Mouse (Mus musculus) lung, embryonic 16.5 days (tissue): ENCODE results near the gene Ttc9c. TPM values are rescaled to one million over a fixed set of nuclear protein-coding genes. Genes with fewer than 3 reads are reported as not detected.
A peak's percentile ranks its signal among the peaks of the same experiment; 100 is the strongest.

Experiments used
- ATAC-seq: fragments of 200-750 bp; cut with Nextera tagmentation; 2 replicates; pipeline ENCODE4 v1.8.0; 2017; ENCODE audit warnings: low read depth, mild to moderate bottlenecking, moderate library complexity
- H3K27ac ChIP-seq: fragments of 300-500 bp; sonication (generic); 2 replicates; pipeline ENCODE4 v1.5.1; 2014; ENCODE audit warnings: mild to moderate bottlenecking, control low read depth, low read length
- H3K27me3 ChIP-seq: fragments of 300-500 bp; sonication (generic); 2 replicates; pipeline ENCODE4 v1.6.1; 2014; ENCODE audit warnings: low read depth, low read length, mixed read lengths; ENCODE audit not compliant: control insufficient read depth, insufficient read depth
- H3K36me3 ChIP-seq: fragments of 300-500 bp; sonication (generic); 2 replicates; pipeline ENCODE4 v1.6.1; 2014; ENCODE audit warnings: low read length; ENCODE audit not compliant: control insufficient read depth, insufficient read depth
- H3K4me1 ChIP-seq: fragments of 300-500 bp; sonication (generic); replicated peaks from 2 replicates; pipeline ENCODE4 v1.6.1; 2014; ENCODE audit warnings: low read length, mixed read lengths; ENCODE audit not compliant: control insufficient read depth, insufficient read depth
- H3K4me2 ChIP-seq: fragments of 300-500 bp; sonication (generic); 2 replicates; pipeline ENCODE4 v1.6.1; 2014; ENCODE audit warnings: low read depth, low read length, control low read depth
- H3K4me3 ChIP-seq: fragments of 300-500 bp; sonication (generic); 2 replicates; pipeline ENCODE4 v1.5.1; 2014; ENCODE audit warnings: mild to moderate bottlenecking, low read length, control low read depth
- H3K9ac ChIP-seq: fragments of 300-500 bp; sonication (generic); 2 replicates; pipeline ENCODE4 v1.6.1; 2014; ENCODE audit warnings: low read length, control low read depth
- H3K9me3 ChIP-seq: fragments of 300-500 bp; sonication (generic); 2 replicates; pipeline ENCODE4 v1.6.1; 2016; ENCODE audit warnings: low read length; ENCODE audit not compliant: control insufficient read depth
- WGBS: fragments of 180-500 bp; shearing (Covaris S2); extraction: QIAGEN DNeasy Blood & Tissue Kit; methylation state at CpG from one replicate; pipeline ENCODE4 v1.1.7; 2014; 5-methylcytosine and 5-hydroxymethylcytosine counted together
- polyA plus RNA-seq: library from polyadenylated mRNA; unstranded; fragments of >200 nt; fragmentation: Nextera tagmentation; extraction: Ambion mirVana; gene quantifications from 2 replicates; pipeline ENCODE4 v1.2.1, GENCODE M21; 2015

The Ttc9c gene
- polyA plus RNA-seq, 1 experiment from 2014 or later: 56.5 TPM

DNA sequence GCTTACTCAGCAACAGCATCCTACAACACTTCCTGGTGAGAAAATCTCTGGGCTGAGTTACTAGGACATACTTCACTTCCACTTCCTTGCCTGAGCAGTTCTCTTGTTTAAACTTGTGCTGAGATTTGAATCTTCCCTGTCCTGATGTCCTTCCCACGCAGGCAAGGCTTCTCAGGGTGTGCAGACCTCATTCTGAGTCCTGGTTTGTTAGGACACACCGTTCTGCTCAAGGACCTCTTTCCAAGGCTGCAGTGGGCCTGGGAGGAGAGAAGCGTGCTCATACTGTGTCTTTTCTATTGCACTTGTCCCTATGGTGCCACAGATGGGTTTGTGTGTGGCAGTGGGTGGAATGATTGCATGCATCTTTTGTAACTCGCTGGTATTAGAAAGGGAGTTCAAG, 13.8 kb upstream of the Ttc9c start:
- ATAC-seq: no peak
- H3K27me3 ChIP-seq: no peaks in the 10 kb centered on the region
- no peak overlapping the region for H3K27ac ChIP-seq
- no peaks in the 10 kb centered on the region for H3K9me3 ChIP-seq
- no peak overlapping the region for H3K4me2 ChIP-seq
- H3K36me3 ChIP-seq: peaks cover 62% of the 10 kb centered on the region
- H3K4me1 ChIP-seq: no peaks in the 10 kb centered on the region
- 84% methylated on average over 4 of the region's 4 CpGs for WGBS
- no peak overlapping the region for H3K4me3 ChIP-seq
- no peak overlapping the region for H3K9ac ChIP-seq

DNA sequence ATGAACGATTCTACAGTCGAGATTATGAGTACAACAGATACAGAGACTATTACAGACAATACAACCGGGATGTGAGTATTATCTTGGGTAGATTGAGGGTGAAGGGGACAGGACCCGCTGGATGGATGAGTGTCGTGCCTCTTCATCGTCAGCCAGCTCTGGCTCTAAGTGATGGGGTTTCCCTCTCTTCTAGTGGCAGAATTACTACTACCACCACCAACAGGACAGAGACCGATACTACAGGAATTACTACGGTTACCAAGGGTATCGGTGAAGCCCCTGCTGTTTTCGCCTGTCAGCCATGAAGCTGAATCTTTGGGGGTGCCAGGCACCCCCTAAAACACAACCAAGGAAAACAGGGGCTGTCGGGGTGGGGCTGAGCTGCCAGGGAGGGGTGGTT, 12.1 kb upstream of the Ttc9c start:
- 80% methylated on average over 11 of the region's 11 CpGs for WGBS
- Histone ChIP-seq H3K9ac (no peak overlapping the region), H3K4me3 (no peak overlapping the region), H3K27ac (no peak overlapping the region), H3K4me1 (no peaks in the 10 kb centered on the region), H3K27me3 (no peaks in the 10 kb centered on the region), H3K36me3 (peaks cover 77% of the 10 kb centered on the region), H3K9me3 (no peaks in the 10 kb centered on the region), H3K4me2 (no peak overlapping the region)
- no peak for ATAC-seq

DNA sequence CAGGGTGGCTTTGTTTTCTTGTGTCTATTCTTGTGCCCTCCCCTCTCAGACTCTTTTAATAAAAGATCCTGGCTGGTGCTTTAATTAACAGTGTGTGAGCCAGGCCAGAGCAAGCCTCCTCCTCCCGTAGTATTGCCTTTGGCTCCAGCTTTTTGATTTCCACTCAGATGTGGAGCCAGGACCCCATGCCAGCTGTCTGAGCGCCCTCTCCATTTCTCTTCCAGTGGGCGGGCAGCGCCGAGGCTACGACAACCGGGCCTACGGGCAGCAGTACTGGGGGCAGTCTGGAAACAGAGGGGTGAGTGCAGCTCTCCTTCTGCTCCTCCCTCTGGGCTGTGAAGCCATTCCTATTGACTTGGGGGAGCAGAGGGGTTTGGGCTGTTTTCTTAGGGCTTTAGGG, 11.5 kb upstream of the Ttc9c start:
- no peak overlapping the region for H3K4me2 ChIP-seq
- no peak for ATAC-seq
- no peaks in the 10 kb centered on the region for H3K27me3 ChIP-seq
- H3K4me3 ChIP-seq: no peak overlapping the region
- H3K27ac ChIP-seq: no peak overlapping the region
- H3K36me3 ChIP-seq: peaks cover 83% of the 10 kb centered on the region
- H3K9ac ChIP-seq: no peak overlapping the region
- WGBS: 94% methylated on average over 8 of the region's 8 CpGs
- no peaks in the 10 kb centered on the region for H3K4me1 ChIP-seq
- H3K9me3 ChIP-seq: no peaks in the 10 kb centered on the region

DNA sequence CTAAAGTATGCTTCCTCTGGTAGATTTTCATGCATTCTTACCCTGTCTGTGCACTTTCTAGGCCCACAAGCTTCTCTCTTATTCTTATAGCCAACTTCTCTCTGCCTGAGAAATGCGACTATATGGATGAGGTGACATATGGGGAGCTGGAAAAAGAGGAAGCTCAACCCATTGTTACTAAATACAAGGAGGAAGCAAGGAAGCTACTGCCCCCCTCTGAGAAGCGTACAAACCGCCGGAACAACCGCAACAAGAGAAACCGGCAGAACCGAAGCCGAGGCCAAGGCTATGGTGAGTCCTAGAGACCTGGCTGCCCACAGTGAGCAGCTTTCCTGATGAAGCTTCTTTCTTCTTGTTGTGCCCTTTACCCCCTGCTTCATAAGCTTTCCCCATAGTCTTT, 10.5 kb upstream of the Ttc9c start, which contains the start of gene AC129217.1:
AC129217.1 (plus strand) TSS at position 114 of the 400 bp plus-strand sequence.
- H3K4me3 ChIP-seq: no peak within 1 kb of the TSS
- no peaks in the 10 kb centered on the region for H3K4me1 ChIP-seq
- H3K4me2 ChIP-seq: no peak within 1 kb of the TSS
- no peak for ATAC-seq
- H3K27ac ChIP-seq: no peak within 1 kb of the TSS
- WGBS: 81% methylated on average over 8 of the region's 8 CpGs
- H3K9ac ChIP-seq: no peak within 1 kb of the TSS
- no peaks in the 10 kb centered on the region for H3K9me3 ChIP-seq
- H3K36me3 ChIP-seq: peaks cover 87% of the 10 kb centered on the region
- H3K27me3 ChIP-seq: no peaks in the 10 kb centered on the region

DNA sequence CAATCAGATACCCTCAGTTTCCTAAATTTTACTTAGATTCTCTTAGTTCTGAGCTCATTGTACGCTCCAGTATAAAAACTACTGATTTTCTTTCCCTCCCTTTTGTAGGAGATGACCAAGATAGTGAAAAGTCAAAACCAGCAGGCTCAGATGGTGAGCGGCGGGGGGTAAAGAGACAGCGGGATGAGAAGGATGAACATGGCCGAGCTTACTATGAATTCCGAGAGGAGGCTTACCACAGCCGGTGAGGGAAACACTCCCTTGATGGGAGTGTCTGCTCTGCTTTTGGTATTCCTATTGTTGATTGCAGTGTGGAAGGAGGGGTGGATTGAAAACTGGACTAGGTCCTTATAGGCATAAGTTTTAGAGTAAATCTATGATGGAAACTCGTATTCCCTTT, 3.6 kb upstream of the Ttc9c start:
- H3K27ac ChIP-seq: no peak overlapping the region
- H3K27me3 ChIP-seq: no peaks in the 10 kb centered on the region
- WGBS: 63% methylated on average over 8 of the region's 8 CpGs
- no peak for ATAC-seq
- no peak overlapping the region for H3K9ac ChIP-seq
- peaks cover 17% of the 10 kb centered on the region for H3K4me1 ChIP-seq
- H3K4me3 ChIP-seq: peak overlapping the region; percentile 13; the same call in 1 of the 2 replicates
- no peaks in the 10 kb centered on the region for H3K9me3 ChIP-seq
- H3K36me3 ChIP-seq: peaks cover 42% of the 10 kb centered on the region
- H3K4me2 ChIP-seq: peak overlapping the region; percentile 90

DNA sequence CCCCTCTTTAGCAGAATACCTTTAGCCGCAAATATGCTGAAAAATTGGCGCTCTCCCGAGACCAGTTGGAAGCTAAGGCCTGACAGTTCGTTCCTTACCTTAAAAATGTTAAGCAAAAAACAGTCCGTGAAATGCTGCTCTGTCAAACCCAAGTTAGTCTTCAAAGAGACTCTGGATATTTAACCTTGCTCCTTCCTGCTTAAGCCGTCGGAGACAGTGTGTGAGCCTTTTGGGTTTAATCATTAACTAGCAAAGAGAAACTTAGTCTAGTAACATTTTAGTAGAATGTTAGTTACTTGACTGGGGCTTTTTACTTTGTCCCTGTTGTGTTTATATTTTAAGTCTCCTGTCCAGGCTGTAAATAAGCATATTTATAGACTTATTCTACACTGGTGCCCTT, 2.0 kb upstream of the Ttc9c start:
- Histone ChIP-seq H3K9me3 (no peaks in the 10 kb centered on the region), H3K9ac (peak overlapping the region; percentile 98), H3K36me3 (peaks cover 29% of the 10 kb centered on the region), H3K27me3 (no peaks in the 10 kb centered on the region), H3K27ac (peak overlapping the region; percentile 99), H3K4me2 (peak overlapping the region; percentile 90), H3K4me3 (peak overlapping the region; percentile 100), H3K4me1 (peaks cover 28% of the 10 kb centered on the region)
- WGBS: 2% methylated on average over 7 of the region's 7 CpGs
- no peak for ATAC-seq

DNA sequence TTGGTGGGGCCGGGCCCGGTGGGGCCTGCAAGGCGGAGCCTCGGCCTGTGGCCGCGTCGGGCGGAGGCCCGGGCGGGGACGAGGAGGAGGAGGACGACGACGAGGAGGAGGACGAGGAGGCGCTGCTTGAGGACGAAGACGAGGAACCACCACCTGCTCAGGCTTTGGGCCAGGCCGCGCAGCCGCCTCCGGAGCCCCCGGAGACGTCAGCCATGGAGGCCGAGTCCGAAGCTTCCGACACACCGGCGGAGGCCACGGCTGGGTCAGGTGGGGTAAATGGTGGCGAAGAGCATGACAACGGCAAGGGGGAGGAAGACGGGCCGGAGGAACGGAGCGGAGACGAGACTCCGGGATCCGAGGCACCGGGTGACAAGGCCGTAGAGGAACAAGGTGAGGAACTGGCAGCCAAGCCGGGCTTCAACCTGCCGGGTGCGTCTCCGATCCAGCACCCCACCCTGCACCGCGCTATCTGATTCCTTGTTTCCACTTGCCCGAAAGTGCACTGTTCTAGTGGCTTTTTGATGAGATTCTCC, 1.4 kb upstream of the Ttc9c start:
- H3K9me3 ChIP-seq: no peaks in the 10 kb centered on the region
- H3K27me3 ChIP-seq: no peaks in the 10 kb centered on the region
- H3K4me2 ChIP-seq: peak overlapping the region; percentile 90
- peaks cover 24% of the 10 kb centered on the region for H3K36me3 ChIP-seq
- peaks cover 28% of the 10 kb centered on the region for H3K4me1 ChIP-seq
- peak; percentile 13 for ATAC-seq
- peak overlapping the region; percentile 98 for H3K9ac ChIP-seq
- peak overlapping the region; percentile 100 for H3K4me3 ChIP-seq
- peak overlapping the region; percentile 99 for H3K27ac ChIP-seq
- WGBS: under 1% methylated on average over 48 of the region's 48 CpGs

DNA sequence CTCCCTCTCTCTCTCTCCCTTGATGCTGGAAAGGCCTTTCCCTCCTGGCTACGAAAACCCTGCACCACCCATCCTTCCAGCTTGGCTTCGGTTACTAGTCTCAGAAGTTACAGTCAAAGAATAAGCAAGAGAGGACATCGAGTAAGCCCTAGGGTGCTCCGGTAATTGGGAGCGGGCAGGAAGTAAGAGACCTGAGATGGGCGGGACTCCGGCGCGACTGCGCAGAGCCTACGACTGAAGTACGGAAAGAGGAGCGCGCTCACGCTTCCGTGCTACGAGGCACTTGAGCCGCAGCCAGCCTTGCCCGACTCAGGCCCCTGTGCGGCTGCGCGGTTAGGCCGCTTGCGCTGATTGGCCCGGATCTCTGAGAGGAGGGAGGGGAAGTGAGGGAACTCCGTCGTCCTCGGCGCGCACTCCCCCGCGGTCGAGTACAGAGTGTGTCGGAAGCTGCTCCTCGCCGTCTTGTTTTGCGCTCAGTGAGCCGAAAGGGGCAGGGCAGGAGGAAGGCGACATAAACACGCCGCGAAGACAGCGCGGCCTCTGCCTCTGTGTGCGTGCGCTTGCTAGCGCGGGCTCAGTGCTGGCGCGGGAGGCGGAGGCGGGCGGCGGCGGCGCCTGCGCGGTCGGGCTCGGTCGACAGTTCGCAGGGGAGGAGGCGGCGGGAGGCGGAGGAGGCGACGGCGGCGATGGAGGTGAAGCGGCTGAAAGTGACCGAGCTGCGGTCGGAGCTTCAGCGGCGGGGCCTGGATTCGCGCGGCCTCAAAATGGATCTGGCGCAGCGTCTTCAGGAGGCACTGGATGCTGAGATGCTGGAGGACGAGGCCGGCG, 677 bp upstream of the Ttc9c start, which contains the start of gene Hnrnpul2:
Hnrnpul2 (plus strand) TSS at position 415 of the 828 bp plus-strand sequence.
- H3K36me3 ChIP-seq: peaks cover 18% of the 10 kb centered on the region

DNA sequence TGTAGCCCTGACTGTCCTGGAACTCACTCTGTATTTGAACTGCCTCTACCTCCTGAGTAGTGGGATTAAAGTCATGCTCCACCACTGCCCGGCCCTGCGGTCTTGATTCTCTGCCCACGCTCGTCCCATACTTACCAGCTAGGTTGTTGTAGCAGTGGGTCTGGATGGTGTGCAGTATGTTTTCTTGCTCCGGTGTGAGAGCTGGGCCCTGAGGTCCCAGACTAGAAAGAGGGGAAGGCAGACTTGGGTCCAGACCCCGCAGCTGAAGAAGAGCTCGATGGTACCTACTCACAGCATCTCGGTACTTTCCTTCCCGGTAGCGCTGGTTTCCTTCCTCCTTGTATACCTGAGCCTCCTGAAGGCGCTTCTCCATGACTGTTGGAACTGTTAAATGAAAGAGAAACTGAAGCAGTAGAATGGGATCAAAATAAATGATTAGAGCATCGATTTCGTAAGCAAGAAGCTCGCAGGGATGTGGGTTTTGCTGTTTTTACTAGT, 783 bp downstream of the Ttc9c start:
- no peak for ATAC-seq
- H3K27me3 ChIP-seq: no peaks in the 10 kb centered on the region
- H3K36me3 ChIP-seq: peaks cover 8% of the 10 kb centered on the region
- H3K27ac ChIP-seq: peak overlapping the region; percentile 99
- 15% methylated on average over 14 of the region's 14 CpGs for WGBS
- H3K4me1 ChIP-seq: peaks cover 28% of the 10 kb centered on the region
- H3K4me3 ChIP-seq: peak overlapping the region; percentile 100
- H3K4me2 ChIP-seq: peak overlapping the region; percentile 98
- H3K9ac ChIP-seq: peak overlapping the region; percentile 85
- no peaks in the 10 kb centered on the region for H3K9me3 ChIP-seq

More for the DNA sequence above, 677 bp upstream of the Ttc9c start, which contains the start of gene Hnrnpul2:
- Histone ChIP-seq H3K4me3 (peak within 1 kb of the TSS; percentile 100), H3K4me2 (peak within 1 kb of the TSS; percentile 98), H3K27me3 (no peaks in the 10 kb centered on the region), H3K27ac (peak within 1 kb of the TSS; percentile 99), H3K9me3 (no peaks in the 10 kb centered on the region), H3K4me1 (peaks cover 28% of the 10 kb centered on the region), H3K9ac (peak within 1 kb of the TSS; percentile 98)
- peak; percentile 95 for ATAC-seq
- under 1% methylated on average over 82 of the region's 83 CpGs for WGBS
